Mouse (Mus musculus): ENCODE measurements at regions not wholly inside any gene's neighbourhood (a gene's known extent, or its start where the extent isn't known, plus 50 kb on each side); places are given as distances from the start of the nearest gene placed in this dataset.

- DNase-seq: no peak
Measured at GRCm38 (mm10) chr11:64369516-64369915, 65.6 kb upstream of the Hs3st3a1 start.

DNA sequence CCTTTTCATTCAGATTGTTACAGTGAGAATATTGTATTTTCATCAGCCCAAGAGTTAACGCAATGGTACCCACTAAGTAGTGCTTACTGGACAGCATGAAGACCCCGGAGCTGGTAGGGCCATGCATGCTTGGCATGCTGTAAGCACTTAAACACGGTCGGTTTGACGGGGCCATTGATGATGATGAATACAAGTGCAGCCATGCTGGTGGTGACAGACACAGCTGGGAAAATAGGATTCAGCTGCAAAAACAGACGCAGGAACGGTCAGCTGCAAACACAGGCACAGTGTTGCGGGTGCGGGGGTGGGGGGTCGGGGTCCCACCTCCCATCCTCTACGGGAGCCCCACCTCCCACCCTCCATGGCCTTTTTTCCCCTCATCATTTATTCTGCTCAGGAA is 99.7 kb upstream of the Hs3st3a1 start:
- DNase-seq: no peak

GRCm38 (mm10) chr11:64332406-64332805 is 102.7 kb upstream of the Hs3st3a1 start:
- no peak for DNase-seq

DNA sequence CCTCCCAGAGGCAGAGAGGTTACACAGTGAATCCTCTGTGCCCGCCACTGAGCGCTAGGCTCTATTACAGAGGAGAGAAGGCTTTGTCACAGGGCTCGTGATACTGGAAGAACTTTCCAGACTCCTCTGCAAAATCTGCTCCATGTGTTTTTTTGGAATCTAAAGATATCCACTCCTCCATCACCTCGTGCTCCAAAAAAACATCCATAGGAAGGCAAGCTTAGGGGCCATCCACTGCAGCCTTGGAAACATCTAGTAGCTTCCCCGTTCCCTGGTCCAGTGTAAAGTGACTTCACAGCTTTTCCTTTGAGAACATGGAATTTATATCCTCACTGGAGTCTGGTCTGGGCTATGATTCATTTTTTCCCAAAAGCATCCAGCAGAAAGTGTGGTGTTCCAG is 103.3 kb upstream of the Hs3st3a1 start:
- DNase-seq: no peak

- DNase-seq: no peak
Measured at GRCm38 (mm10) chr11:64329129-64329528, 106.0 kb upstream of the Hs3st3a1 start.

- DNase-seq: no peak
Measured at GRCm38 (mm10) chr11:64327771-64328170, 107.4 kb upstream of the Hs3st3a1 start.

DNA sequence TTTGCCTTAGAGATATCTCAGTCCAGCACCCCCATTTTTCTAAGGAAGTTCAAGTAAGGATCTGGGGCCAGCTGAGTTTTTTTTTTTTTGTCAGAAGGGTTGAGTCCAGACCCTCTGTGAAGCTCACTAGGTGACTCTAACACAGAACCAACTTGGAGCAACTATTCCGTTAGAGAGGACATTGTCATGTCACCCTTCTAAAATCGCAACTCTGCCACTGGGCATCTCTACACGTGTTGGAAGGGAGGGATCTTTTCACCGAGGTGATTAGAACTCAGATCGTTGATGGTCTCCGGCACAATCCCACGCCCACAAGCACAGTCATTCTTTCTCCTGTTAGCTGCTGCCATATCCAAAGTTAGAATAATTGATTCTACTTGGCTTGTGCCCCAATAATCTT is 108.5 kb upstream of the Hs3st3a1 start:
- no peak for DNase-seq

- DNase-seq: peak in 1 of 2 experiments; percentile 3
Measured at GRCm38 (mm10) chr11:64321900-64322425, 113.2 kb upstream of the Hs3st3a1 start.

- no peak for DNase-seq
Measured at GRCm38 (mm10) chr11:64317458-64317857, 117.7 kb upstream of the Hs3st3a1 start.

DNA sequence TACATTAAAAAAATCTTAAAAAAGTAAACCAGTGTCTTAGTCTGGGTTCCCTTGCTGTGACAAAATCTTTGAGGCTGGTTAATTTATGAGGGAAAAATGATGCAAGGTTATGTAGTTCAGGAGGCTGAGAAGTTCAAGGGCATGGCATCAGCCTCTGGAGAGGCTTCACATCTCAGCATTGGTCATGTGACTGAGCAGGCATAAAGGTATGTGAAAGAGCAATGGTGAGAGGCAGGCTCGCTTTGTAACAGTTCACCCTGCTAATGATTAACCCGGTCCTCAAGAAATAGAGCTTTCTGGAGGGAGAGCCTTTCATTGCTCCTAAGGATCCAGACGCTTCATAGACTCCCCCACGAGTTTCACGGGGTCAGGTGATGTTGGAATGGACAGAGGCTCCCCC is 120.1 kb upstream of the Hs3st3a1 start:
- no peak for DNase-seq

GRCm38 (mm10) chr11:64313241-64313640 is 121.9 kb upstream of the Hs3st3a1 start:
- no peak for DNase-seq

DNA sequence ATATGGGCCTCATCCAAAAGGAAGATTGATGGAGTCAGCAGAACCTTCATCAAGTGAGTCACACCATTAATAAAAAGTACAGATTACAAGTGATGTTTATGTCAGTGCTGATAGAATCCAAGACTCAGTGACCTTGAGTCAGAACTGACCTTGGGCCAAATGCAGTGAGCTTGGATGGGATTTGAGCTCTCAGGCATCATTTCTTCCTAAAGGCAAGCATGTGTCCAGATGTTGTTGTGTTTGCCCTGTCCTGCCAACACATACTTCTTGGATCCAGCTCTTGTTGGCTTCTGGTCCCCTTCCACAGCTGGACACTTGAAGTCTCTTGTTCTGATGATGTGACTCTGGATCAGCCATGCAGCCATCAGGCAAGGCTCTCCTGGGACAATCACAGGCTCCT is 125.3 kb upstream of the Hs3st3a1 start:
- peak; percentile 21 to 25 for DNase-seq

- DNase-seq: no peak
Measured at GRCm38 (mm10) chr11:64297825-64298224, 137.3 kb upstream of the Hs3st3a1 start.

- no peak for DNase-seq
Measured at GRCm38 (mm10) chr11:64288236-64288635, 146.9 kb upstream of the Hs3st3a1 start.

- no peak for DNase-seq
Measured at GRCm38 (mm10) chr11:64287499-64287898, 147.6 kb upstream of the Hs3st3a1 start.

GRCm38 (mm10) chr11:64281781-64282180 is 153.4 kb upstream of the Hs3st3a1 start:
- DNase-seq: no peak

DNA sequence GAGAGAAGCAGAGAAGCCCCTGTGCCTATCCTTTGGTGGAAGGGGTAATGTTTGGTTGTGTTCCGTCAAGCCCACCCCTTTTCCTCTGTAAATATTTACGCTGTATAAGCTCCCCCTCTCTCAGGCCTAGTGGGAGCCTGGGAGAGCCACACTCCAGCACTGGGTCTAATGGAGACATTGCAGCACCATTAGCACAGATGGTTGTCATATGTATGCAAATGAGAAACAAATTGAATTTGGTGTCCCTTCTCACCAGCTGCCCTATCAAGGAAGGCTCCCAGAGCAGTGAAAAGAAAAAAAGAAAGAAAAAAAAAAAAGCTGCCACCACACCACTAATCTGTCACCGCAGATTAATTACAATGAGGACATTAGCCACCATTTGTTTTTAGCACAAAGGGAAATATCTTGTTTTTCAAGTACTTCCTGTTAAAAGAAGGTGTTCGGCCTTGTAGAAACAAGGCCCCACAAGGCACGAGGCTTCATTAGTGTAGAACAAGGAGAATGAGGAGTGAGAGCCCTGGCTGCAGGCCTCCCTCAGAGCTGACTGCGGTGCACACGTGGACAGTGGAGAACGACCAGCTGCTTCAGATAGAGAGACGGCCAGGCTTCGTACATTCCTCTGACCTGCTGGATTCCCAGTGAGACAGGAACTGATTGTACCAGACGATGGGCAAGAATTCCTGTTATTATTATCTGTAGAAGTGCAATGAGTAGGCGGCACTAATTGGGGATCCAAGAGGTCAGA is 156.7 kb upstream of the Hs3st3a1 start:
- no peak for DNase-seq

GRCm38 (mm10) chr11:64273726-64274125 is 161.4 kb upstream of the Hs3st3a1 start:
- no peak for DNase-seq

DNA sequence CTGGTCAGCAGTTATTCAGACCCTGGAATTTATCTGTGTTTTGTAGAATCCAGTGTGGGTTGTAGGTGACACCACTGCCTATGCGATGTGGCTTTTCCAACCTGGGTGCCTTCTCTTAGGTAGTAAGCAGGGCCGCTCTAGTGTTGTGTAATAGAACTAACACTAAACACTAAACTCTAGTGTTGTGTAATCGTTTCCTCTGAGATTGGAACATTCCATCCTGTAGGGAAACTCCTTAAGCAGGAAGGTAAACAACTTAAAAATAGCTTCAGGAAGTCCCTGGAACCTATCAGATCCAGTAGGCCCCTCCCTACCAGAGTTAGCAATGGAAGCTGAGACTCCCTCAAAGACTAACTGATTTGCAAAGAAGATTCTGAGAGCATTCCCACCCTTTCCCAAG is 161.9 kb upstream of the Hs3st3a1 start:
- DNase-seq: no peak

- DNase-seq: no peak
Measured at GRCm38 (mm10) chr11:64268121-64268520, 167.0 kb upstream of the Hs3st3a1 start.

- no peak for DNase-seq
Measured at GRCm38 (mm10) chr11:64267547-64267946, 167.6 kb upstream of the Hs3st3a1 start.

GRCm38 (mm10) chr11:64253517-64254385 is 174.5 kb upstream of the Cox10 start:
- DNase-seq: no peak

GRCm38 (mm10) chr11:64236873-64237272 is 157.6 kb upstream of the Cox10 start:
- DNase-seq: no peak
